Mouse (Mus musculus) ovary, postnatal 14 days (tissue): ENCODE measurements around the gene Gm9789.
"Not testable (repeated sequence)": the region's sequence is repeated elsewhere in the genome, so short reads cannot be mapped to it uniquely, and the experiment has no call there.

Experiments
- DNase-seq: peaks from one replicate; pipeline ENCODE4 v3.0.0; 2022; ENCODE audit warnings: low spot score

The Gm9789 gene

DNA sequence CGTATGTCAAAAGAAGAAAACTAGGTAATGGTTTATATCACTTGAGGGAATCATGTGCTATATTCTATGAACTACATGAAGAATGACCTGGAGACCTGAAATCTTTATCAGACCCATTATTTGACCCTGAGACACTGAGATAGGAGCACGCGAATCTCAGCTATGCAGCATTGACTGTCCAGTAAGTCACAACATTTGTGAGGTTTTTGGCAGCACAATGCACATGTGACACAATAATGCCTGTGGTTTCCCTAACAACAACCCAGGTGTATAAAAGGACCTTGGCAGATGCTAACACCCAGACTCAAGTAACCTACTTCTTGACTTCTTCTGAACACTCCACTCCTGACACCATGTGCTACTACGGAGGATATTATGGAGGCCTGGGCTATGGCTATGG, at the start of gene Gm9789:
Gene Gm9789, plus strand, starts transcription at position 301 of the 400 bp plus-strand sequence.
- no peak for DNase-seq

DNA sequence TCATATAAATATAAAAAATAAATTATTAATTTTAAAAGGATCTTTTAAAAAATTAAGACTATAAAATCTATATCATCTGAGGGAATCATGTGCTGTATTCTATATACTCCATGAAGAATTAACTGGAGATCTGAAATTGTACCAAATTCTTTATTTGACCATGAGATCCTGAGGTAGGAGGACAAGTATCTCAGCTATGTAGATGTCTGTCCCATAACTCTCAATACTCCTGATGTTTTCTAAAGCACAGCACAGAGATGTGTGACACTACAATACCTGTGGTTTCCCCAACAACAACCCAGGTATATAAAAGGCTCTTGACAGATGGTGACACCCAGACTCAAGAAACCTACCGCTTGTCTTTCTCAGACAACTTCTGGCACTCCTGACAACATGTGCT, 17.2 kb upstream of the Gm9789 start, which contains the start of gene Gm6358:
Gene Gm6358, plus strand, starts transcription at position 301 of the 400 bp plus-strand sequence.
- DNase-seq = no peak

DNA sequence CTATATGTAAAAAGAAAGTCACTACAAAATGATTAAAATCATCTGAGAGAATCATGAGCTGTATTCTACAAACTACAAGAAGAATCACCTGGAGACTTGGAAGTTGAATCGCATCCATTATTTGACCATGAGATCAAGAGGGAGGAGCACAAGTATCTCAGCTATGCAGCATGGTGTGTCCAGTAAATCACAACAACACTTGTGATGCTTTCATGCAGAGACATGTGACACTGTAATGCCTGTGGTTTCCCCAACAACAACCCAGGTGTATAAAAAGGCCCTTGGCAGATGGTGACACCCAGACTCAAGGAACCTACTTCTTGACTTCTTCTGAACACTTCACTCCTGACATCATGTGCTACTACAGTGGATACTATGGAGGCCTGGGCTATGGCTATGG, 7.0 kb upstream of the Gm9789 start, which contains the start of gene Gm10061:
Gene Gm10061, plus strand, starts transcription at position 301 of the 400 bp plus-strand sequence.
- no peak for DNase-seq

DNA sequence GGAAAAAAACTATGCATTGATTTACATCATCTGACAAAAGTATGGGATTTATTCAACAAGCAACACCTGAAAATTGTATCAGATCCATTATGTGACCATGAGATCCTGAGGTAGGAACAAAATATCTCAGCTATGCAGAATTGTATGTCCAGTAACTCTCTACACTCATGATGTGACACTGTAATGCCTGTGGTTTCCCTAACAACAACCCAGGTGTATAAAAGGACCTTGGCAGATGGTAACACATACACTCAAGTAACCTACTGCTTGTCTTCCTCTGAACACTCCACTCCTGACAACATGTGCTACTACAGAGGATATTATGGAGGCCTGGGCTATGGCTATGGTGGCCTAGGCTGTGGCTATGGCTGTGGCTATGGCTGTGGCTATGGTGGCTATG, 11.4 kb downstream of the Gm9789 start, which contains the start of gene Gm7735:
Gene Gm7735, plus strand, starts transcription at position 301 of the 400 bp plus-strand sequence.
- not testable (repeated sequence) for DNase-seq

DNA sequence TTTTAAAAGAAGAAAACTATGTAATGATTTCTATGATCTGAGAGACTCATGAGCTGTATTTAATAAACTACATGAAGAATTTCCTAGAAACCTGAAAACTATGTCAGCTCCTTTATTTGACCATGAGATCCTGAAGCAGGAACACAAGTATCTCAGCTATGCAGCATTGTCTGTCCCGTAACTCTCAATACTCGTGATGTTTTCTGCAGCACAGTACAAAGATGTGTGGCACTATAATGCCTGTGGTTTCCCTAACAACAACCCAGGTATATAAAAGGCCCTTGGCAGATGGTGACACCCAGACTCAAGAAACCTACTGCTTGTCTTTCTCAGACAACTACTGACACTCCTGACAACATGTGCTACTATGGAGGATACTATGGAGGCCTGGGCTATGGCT, 16.7 kb downstream of the Gm9789 start, which contains the start of gene 1110057P08Rik:
Gene 1110057P08Rik, plus strand, starts transcription at position 301 of the 400 bp plus-strand sequence.
- DNase-seq = no peak

DNA sequence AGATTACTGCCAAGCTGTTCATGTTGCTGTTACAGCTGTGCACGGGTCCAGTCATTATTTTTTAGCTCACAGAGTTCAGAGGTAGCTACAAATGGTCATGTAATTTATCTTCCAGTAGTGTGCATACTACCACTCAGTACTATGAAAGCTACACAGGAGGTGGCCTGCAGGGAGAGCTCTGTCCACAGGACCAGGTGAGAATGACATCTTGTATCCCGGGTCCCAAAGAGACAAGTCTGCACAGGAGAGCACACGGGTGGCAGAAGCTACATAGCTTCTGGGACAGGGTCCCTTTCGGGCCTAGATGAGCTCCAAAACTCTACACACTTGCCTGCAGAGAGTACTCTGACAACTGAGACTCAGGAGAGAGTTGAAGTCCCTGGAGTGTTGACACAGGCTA, 30.9 kb downstream of the Gm9789 start:
- DNase-seq = no peak

DNA sequence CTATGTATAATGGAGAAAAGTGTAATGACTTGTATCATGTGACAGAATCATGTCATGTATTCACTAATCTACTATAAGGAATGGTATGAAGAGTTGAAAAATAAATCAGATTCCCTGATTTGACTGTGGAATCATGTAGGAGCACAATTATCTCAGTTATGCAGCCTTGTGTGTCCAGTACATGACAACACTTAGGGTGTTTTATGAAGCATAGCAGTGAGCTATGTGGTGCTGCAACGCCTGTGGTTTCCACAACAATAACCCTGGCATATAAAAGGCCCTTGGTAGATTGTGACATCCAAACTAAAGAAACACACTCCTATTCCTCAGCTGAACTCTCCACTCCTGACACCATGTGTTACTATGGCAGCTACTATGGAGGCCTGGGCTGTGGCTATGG, 47.8 kb downstream of the Gm9789 start, which contains the start of gene Krtap20-2:
Gene Krtap20-2, plus strand, starts transcription at position 301 of the 400 bp plus-strand sequence.
- no peak for DNase-seq
